Mouse (Mus musculus) cerebellum, adult (tissue): Measurements from ENCODE around the gene Erv3.
A peak's percentile ranks its signal among the peaks of the same experiment; 100 is the strongest.

Experiments
- ATAC-seq: cut with Nextera tagmentation; 2 replicates; pipeline ENCODE4 v1.9.2; 2017; ENCODE audit warnings: mild to moderate bottlenecking, moderate library complexity, mixed read lengths; ENCODE audit not compliant: insufficient number of reproducible peaks, low FRiP score, low TSS enrichment

Gene Erv3

DNA sequence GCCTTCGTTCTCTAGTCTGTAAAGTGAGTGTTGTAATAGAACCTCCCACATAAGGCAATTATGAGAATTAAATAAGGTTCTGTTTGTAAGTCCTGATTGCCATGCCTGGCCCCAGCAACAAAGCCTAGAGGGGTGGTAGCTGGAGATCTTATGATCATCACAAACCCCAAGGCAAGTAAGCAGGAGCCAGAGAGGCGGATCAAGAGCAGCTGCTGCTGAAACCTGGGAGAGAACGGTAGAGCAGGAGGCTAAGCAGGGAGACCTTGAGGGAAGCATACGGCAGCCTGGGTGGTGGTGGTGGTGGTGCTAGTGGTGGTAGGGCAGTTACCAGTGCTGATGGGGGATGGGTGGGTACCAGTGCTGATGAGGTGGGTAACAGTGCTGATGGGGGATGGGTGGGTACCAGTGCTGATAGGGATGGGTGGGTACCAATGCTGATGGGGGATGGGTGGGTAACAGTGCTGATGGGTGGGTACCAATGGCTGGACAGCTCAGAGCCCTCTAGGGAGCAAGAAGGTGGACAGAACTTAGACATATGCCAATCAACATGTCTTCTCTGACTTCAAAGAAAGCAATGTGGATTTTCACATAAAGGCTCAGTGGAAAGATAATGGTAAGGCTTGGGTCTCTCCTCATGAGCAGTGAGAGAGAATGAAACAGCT is 32.4 kb downstream of the Erv3 start:
- ATAC-seq = no peak

DNA sequence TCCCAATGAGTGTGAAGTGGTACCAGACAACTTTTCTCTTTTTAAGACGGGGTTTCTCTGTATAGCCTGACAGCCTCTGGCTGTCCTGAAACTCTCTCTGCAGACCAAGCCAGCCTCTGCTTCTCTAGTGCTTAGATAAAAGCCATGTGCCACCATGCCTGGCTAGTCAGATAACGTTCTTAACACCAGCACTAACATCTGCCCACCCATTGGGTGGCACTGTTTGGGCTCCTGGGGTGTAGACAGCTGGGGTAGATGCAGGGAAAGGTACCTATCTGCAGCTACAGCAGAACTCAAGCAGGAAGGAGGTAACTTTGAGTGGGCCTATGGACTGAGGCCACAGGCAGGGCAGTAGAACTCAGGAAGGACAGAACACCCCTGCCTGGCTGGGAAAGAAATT is 34.0 kb downstream of the Erv3 start:
- no peak for ATAC-seq

DNA sequence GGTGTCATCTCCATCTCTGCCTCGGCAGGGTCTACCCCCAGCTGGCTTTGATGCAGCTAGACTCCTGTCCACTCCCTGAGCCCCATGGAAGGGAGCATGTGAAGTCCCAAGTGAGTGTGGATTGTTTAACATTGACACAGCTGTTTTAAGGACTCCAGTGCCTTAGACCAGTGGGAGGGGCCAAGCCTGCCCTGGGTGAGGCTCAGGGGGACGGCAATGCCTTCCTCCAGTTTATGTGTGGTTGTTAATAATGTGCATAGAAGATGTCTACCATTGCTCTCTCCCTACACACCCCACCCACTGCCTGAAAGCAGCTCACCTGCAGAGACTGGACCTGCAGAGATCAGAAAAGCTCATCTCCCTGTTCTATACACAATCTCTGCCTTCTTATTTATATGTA is 35.6 kb downstream of the Erv3 start:
- no peak for ATAC-seq

DNA sequence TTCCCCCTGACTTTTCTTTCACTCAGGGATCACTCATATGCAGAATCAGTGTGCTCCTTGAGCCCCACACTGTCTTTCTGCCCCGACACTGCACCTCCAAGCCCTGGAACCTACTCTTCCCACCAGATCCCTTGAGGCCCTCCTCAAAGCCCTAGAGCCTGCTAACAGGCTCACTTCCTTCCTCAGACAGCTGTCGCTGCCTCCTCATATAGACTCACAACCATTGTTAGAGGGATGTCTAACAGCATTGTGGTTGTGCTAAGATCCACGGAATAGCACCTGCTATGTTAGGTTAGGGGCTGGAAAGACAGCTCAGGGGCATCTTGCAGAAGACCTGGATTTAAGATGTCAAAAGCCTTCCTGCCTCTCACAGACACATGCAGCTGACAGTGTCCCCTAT is 37.1 kb downstream of the Erv3 start:
- no peak for ATAC-seq

DNA sequence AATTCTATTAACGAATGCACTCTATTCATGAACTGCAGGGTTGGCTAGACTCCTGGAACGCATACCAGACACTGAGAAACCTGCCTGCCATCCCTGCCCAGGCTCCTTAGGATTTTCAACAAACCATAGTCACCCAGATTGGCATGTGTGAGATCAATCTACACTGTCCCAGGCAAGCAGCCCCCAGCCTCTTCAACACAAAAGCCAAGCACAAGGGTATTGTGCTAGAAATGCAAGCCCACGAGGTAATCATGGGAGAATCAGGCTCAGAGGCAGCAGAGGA is 37.9 kb downstream of the Erv3 start:
- ATAC-seq = no peak

DNA sequence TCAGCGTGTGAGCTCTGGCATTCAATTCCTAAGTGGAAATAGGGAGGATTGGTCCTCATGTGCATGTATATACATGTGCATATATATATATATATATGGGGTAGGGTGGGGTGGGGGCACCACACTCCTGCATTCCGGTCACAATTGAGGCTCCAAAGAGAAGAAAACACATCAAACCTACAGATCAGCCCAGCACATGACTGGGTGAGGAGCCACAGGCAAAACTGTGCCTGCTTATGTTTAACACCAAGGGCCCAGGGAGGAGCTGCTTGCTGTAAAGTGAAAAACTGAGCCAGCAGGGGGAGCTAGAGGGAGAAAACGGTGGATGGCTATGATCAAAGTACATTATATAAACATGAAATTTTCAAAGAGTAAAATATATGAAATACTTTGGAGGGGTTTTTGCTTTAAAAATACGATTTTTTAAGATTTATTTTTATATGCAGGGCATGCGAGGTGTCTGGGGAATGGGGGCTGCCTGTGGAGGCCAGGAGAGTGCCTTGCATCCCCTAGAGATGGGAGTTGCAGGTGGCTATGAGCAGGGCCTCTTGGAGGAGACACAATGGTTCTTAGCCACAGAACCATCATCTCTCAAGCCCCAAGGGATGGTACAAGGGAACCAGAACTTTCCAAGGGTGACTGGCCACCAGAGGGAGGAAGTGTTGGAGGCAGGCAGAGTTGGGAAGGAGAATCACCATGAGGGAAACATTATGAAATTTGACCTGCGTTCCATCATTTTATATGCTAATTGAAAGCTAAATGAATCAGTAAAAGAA is 38.4 kb downstream of the Erv3 start:
- peak; percentile 54; the same call in 1 of the 2 replicates for ATAC-seq

DNA sequence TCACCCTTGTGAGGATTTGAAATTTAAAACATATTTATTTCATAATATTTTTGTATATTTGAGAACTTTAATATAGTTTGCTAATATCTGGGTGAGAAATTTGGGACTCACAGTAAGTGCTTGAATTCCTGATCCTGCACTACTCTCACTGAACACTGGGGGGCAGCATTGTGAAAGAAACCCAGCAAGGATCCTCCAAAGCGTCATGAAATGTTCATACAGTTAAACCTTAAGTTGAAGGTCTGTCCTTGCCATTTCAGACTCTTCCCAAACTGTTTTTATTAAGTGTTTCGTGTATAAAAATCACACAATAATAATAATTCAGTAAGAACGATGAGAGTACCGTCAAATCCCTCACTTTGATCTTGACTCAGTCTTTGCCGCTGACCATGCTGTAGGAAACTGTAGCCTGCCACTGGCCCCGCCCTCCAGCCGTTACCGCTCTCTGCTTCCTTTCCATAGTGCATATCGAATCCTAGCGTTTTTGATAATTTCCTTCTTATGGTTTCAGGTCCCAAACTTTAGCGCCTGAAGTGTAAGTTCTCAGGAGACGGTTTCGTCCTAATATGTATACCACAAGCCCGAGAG is 39.4 kb downstream of the Erv3 start:
- ATAC-seq = peak; percentile 47; the same call in 1 of the 2 replicates

DNA sequence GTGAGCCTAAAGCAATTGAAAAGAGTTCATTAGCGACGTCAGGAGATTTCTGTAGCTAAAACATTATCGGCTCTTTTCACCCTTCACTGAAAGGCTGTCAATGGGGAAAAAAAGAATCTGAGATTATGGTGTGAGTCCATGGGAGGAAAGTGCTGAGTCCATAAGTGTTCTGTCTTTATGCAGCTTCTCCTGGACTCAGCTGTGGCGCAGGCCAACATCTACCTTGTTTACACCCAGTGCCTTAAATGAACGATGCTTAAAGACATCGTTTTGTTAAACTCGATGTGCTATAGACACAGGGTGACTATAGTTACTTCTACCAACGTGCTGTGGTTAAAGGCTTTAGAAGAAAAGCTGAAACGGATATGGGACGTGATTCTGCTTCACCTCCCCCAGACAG is 45.2 kb downstream of the Erv3 start:
- no peak for ATAC-seq

DNA sequence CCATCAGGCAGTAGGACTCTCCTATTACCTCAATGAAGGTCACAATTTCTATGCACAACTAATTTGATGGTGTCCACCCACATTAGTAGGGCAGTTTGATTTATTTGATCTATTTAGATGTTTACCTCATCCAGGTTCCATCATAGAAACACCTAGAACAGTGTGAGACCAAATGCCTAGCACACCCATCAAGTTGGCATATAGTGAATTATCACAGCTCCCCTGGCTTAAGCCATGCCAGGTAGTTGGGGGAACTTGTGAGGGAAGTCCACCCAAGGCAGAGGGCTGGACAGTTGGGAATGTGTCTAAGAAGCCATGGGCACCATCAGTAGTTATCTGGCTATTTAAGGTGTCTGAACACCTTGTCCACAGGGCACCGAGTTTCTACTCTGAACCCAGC is 46.1 kb downstream of the Erv3 start:
- no peak for ATAC-seq

DNA sequence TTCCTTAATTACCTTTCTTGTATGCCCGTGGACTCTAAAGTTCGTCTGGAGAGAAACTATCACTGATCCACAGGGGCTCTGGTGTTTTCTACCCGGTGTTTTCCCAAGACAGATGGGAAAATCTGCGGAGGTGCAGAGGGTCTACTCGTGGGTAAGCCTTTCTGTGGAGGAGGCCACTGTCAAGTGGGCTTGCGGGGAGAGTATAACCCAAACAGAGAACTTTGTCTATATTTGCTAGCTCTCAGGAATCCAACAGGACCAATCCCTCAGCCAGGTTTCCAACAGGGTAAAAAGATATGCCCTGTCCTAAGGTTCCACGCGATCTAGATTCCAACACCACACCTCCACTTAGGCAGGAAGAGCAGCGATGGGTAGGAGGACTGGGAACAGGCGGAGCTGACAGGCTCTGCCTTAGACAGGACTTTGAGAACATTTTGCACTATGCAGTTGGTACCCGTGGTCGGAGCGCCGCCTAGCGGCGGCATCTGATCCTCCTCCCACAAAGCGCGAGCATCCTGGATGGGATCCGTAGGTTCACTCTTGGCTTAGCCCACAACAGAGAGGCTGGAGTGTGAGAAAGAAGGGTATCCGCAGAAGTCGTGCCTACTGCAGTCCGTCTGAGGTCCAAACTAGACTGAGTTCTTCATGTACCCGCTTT is 46.9 kb downstream of the Erv3 start:
- ATAC-seq = peak; percentile 68

DNA sequence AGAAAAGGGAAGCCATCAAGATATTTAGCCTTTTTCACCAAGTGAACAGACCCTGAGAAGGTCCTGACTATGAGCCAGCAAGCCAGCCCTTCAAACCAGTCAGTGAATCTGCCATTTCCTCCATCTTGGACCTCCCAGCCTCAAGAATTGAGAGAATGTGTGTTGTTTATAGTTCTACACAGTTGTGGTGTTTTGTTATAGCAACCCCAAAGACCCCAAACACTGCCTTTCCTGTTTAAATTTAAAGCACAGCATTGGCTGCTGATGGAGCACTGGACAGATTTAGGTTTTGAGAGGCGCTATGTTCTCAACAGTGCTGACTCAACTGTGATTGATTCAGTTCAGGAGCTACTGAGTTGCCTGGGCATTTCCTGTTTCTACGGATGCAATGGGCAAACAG is 47.9 kb downstream of the Erv3 start:
- ATAC-seq = no peak

DNA sequence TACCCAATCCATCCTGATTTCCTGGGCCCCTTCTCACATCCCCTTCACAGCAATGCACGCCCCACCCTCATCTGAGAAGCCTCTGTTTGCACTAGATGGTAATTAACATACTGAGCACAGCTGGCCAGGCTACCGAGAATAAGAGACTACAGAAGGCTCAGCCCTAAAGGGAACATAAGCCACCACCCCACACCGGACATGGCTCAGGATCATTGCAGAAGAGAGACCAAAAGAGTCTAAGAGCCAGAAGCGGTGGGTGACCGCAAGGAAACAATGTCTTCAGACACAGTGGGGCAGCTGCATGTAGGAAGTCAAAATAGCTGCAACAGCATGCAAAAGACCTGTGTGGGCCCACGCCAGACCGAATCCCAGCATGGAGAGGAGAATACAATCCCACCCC is 50.7 kb downstream of the Erv3 start:
- ATAC-seq = no peak

DNA sequence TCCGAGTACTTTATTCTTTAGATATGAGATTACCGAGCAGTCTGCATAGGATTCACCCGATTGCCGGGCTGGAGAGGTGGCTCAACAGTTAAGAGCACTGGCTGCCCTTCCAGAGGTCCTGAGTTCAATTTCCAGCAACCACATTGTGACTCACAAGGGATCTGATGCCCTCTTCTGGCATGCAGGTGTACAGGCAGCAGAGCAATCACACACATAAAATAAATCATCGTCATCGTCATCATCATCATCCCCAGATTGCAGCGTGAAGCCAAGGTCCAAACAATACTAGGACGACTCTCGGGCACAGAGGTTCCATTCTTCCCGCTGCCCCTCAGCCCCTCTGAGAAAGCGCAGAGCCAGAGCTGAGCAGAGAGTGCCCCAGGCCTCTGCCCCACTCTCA is 51.9 kb downstream of the Erv3 start:
- no peak for ATAC-seq

DNA sequence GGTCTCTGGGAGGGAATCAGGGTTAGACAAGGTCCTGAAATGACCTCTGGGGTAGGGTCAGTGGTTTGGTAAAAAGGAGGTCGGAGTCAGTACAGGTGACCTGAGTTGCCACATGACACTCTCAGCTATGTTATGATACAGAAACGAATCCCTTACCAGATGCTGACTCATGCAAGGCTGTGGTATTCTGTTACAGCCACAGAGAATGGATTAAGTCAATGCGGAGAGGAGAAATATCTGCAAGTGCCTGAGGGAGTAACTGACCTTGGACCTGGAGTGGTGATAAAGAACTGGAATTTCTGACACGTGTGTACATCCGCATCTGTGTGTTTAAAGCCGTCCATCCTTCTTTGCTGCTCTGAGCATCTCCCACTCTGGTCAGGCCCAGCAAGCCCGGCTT is 52.7 kb downstream of the Erv3 start:
- no peak for ATAC-seq

DNA sequence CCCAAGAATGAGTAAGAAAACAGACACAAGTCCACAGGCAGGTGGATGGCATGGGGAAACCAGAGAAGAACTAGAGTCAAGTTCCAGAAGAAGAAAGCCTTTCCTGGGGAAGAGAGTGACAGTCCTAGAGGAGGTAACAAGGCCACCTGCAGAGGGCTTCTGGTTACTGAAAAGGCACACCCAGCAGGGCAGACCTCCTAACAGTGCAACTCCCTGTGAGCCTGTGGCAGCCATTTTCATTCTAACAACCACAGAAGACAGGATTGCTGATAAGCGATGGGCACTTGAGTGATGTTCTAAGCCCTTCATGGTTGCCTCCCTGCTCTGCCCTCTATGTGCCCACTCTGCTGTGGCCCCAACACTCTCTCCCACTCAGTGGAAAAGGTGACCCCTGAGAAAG is 54.2 kb downstream of the Erv3 start:
- ATAC-seq = no peak

DNA sequence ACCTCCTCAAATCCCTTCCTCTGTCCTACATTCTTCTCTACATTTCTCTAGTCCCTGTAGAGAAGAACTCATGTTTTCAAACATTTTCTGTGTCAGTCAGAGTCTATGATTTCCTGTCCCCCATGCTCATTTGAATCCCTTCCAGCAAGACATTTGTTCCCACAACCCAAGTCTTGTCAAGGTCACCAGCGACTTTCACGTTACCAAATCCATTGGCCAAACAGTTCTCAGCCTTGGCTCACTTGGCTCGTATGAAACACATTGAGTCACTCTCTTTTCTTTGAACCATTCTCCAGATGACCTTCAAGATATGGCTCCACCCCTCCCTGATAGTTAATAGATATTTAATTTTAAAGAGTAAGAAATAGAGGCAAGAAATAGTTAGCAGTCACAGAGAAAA is 55.7 kb downstream of the Erv3 start:
- no peak for ATAC-seq
